ENCODE assay signal across 19 mouse cellular contexts in genomic region chr5:118313766-118314165, GRCm38 (mm10).
A peak's percentile ranks its signal among the peaks of the same experiment; 100 is the strongest.
DNase-seq lines count a peak whose midpoint lies in the region; ATAC-seq and TF ChIP-seq lines count a peak whose summit lies in the region.
"Had no signal": no experiment of that assay in that cellular context is flagged by ENCODE, and none has a peak within 500 bp of the region (broad histone marks: within the 10 kb centered on the region; RNA-seq: fewer than 3 reads in every experiment).

No protein-coding gene starts in this region.

- TF ChIP-seq CTCF in midbrain, postnatal 0 days (IDR thresholded peaks at IDR 0.05), result no peak

- 0 out of 2 replicates have a peak, but pooled peaks cover under 1% of the 10 kb centered on the region for H3K4me1 ChIP-seq in midbrain, embryonic 11.5 days (ENCODE audit: control insufficient read depth, insufficient read depth, low read length)
- peaks cover under 1% of the 10 kb centered on the region; the same call in 1 of the 2 replicates for H3K4me1 ChIP-seq in midbrain, embryonic 16.5 days (ENCODE audit: control insufficient read depth, insufficient read depth, low read length)
- no peaks in the 10 kb centered on the region for H3K4me1 ChIP-seq in midbrain, postnatal 0 days (ENCODE audit: insufficient read depth, low read length)
- peaks cover 13% of the 10 kb centered on the region for H3K4me1 ChIP-seq in midbrain, embryonic 10.5 days

- ATAC-seq in midbrain, embryonic 11.5 days (ENCODE audit: low FRiP score), result no peak
- ATAC-seq in midbrain, embryonic 16.5 days, result no peak
- ATAC-seq in midbrain, postnatal 0 days (ENCODE audit: low FRiP score), result no peak
- ATAC-seq: activated CD4-positive, CD25-positive, alpha-beta regulatory T cell, adult 4 months; CD4-positive, CD25-positive, alpha-beta regulatory T cell, adult 4 months; Patski had no signal

- no peak overlapping the region for H3K4me3 ChIP-seq in midbrain, embryonic 11.5 days (ENCODE audit: low read depth, low read length)
- H3K4me3 ChIP-seq in midbrain, embryonic 16.5 days (ENCODE audit: low read depth, low read length), result no peak overlapping the region
- no peak overlapping the region for H3K4me3 ChIP-seq in midbrain, postnatal 0 days (ENCODE audit: low read depth, low read length)
- no peak overlapping the region for H3K4me3 ChIP-seq in midbrain, embryonic 10.5 days

- H3K27ac ChIP-seq in midbrain, embryonic 11.5 days (ENCODE audit: low read depth, low read length), result no peak overlapping the region
- no peak overlapping the region for H3K27ac ChIP-seq in midbrain, embryonic 16.5 days (ENCODE audit: low read length)
- H3K27ac ChIP-seq in midbrain, postnatal 0 days (ENCODE audit: low read depth, low read length), result no peak overlapping the region
- no peak overlapping the region for H3K27ac ChIP-seq in midbrain, embryonic 10.5 days (replicated peaks)

- no peak overlapping the region for H3K9ac ChIP-seq in midbrain, embryonic 11.5 days (ENCODE audit: low read length)
- H3K9ac ChIP-seq in midbrain, embryonic 16.5 days (ENCODE audit: low read depth, low read length), result no peak overlapping the region
- H3K9ac ChIP-seq in midbrain, postnatal 0 days (replicated peaks; ENCODE audit: low read length, poor library complexity, severe bottlenecking), result no peak overlapping the region

- H3K27me3 ChIP-seq in midbrain, embryonic 11.5 days (ENCODE audit: control insufficient read depth, insufficient read depth, low read length), result no peaks in the 10 kb centered on the region
- H3K27me3 ChIP-seq in midbrain, embryonic 16.5 days (ENCODE audit: control insufficient read depth, insufficient read depth, low read depth, low read length), result no peaks in the 10 kb centered on the region; the same call in 1 of the 2 replicates
- H3K27me3 ChIP-seq in midbrain, postnatal 0 days (ENCODE audit: insufficient read depth, low read length), result no peaks in the 10 kb centered on the region
- H3K27me3 ChIP-seq in midbrain, embryonic 10.5 days (ENCODE audit: low read depth, poor library complexity, severe bottlenecking), result peaks cover 19% of the 10 kb centered on the region
- H3K27me3 ChIP-seq: CH12.LX, Patski had no signal

- H3K36me3 ChIP-seq in midbrain, embryonic 11.5 days (ENCODE audit: control insufficient read depth, insufficient read depth, low read length), result no peaks in the 10 kb centered on the region
- H3K36me3 ChIP-seq in midbrain, embryonic 16.5 days (ENCODE audit: control insufficient read depth, insufficient read depth, low read length), result no peaks in the 10 kb centered on the region
- no peaks in the 10 kb centered on the region for H3K36me3 ChIP-seq in midbrain, postnatal 0 days (ENCODE audit: insufficient read depth, low read length)
- no peaks in the 10 kb centered on the region for H3K36me3 ChIP-seq in midbrain, embryonic 10.5 days
- H3K36me3 ChIP-seq: G1E had no signal

- peak; percentile 79 for DNase-seq in midbrain, embryonic 11.5 days (ENCODE audit: low spot score, missing footprints)
- DNase-seq in midbrain, postnatal 0 days (ENCODE audit: low spot score), result peak; percentile 27
- DNase-seq in midbrain, embryonic 10.5 days (ENCODE audit: low spot score), result no peak
- DNase-seq: adrenal gland, adult 2 months; adrenal gland, adult 8-10 months; adrenal gland, postnatal 10 days; adrenal gland, postnatal 14 days; adrenal gland, postnatal 25 days; adrenal gland, postnatal 36 days; B cell, adult 2 months; cerebellum, adult 11 months; cerebellum, adult 11-12 months; cerebellum, adult 18-20 months had no signal

- no peak overlapping the region for H3K4me2 ChIP-seq in midbrain, embryonic 11.5 days
- H3K4me2 ChIP-seq in midbrain, embryonic 16.5 days (ENCODE audit: low read length), result no peak overlapping the region
- no peak overlapping the region for H3K4me2 ChIP-seq in midbrain, postnatal 0 days (ENCODE audit: low read depth, low read length, poor library complexity, severe bottlenecking)

- 91% methylated on average over 6 of the region's 6 CpGs for WGBS in midbrain, embryonic 11.5 days
- 96% methylated on average over 6 of the region's 6 CpGs for WGBS in midbrain, embryonic 16.5 days
- 90% methylated on average over 6 of the region's 6 CpGs for WGBS in midbrain, postnatal 0 days
- 92% methylated on average over 6 of the region's 6 CpGs for WGBS in midbrain, embryonic 10.5 days

- no peaks in the 10 kb centered on the region for H3K9me3 ChIP-seq in midbrain, embryonic 11.5 days (ENCODE audit: control insufficient read depth, low read length)
- H3K9me3 ChIP-seq in midbrain, embryonic 16.5 days (replicated peaks; ENCODE audit: control insufficient read depth, low read length, poor library complexity, severe bottlenecking), result no peaks in the 10 kb centered on the region
- no peaks in the 10 kb centered on the region for H3K9me3 ChIP-seq in midbrain, postnatal 0 days (ENCODE audit: low read length)
- no peaks in the 10 kb centered on the region for H3K9me3 ChIP-seq in midbrain, embryonic 10.5 days (replicated peaks)
- H3K9me3 ChIP-seq: G1E had no signal
